Mouse (Mus musculus): ENCODE measurements around the gene Cyp11a1. TPM values are rescaled to one million over a fixed set of nuclear protein-coding genes. Genes with fewer than 3 reads are reported as not detected.

Gene Cyp11a1
- polyA plus RNA-seq, 1 experiment from 2014 or later = 0.51 TPM

DNA sequence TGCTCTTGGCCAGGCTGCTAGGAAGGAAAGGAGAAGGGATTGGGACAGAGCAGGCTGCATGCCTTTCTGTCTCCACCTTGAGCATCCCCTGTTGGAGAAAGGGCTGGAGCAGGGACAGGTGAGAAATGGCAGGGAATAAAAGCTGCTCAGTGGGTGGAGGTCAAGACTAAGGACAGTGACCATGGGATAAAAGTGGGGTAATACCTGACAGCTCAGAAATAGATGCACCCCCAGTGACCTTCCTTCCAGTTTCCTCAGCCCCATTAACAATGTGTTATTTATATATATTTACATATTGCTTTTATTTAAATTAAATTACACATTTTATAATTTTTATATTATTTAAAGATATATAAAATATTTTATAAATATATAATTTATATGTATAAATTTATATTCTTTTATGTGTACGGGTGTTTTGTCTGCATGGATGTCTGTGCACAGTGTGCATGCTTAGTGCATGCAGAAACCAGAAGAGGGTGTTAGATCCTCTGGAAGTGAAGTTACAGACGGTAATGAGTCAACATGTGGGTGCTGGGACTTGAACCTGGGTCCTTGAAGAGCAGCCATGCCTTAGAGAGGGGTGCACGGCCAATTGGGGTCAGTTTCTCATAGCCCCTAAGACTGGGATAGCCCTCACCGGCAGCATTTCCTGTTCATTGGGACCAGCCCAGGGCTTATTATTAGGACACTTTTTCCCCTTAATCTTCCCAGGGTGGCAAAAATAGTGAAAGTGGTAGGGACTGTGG, 42.8 kb upstream of the Cyp11a1 start:
- 88% methylated on average over 4 of the region's 4 CpGs for WGBS
- no peak overlapping the region for H3K4me2 ChIP-seq (ENCODE audit: low read length)
- H3K27me3 ChIP-seq (ENCODE audit: control insufficient read depth, insufficient read depth, low read length) = no peaks in the 10 kb centered on the region
- ATAC-seq (ENCODE audit: low FRiP score, low TSS enrichment) (no peak), DNase-seq (no peak)
- H3K36me3 ChIP-seq (ENCODE audit: control insufficient read depth, insufficient read depth, low read length) = peaks cover 36% of the 10 kb centered on the region
- 0 out of 2 replicates have a peak, but pooled peaks cover 3% of the 10 kb centered on the region for H3K4me1 ChIP-seq (ENCODE audit: control insufficient read depth, insufficient read depth, low read length)
- no peak overlapping the region for H3K9ac ChIP-seq (replicated peaks; ENCODE audit: low read length)
- H3K27ac ChIP-seq (replicated peaks; ENCODE audit: low read depth, low read length) = no peak overlapping the region
- no peaks in the 10 kb centered on the region for H3K9me3 ChIP-seq (ENCODE audit: control insufficient read depth, low read length)
- H3K4me3 ChIP-seq (replicated peaks; ENCODE audit: low read depth, low read length) = no peak overlapping the region

GRCm38 (mm10) chr9:57963998-57964395, 42.2 kb upstream of the Cyp11a1 start:
- Histone ChIP-seq H3K36me3 (ENCODE audit: control insufficient read depth, insufficient read depth, low read length) (peaks cover 34% of the 10 kb centered on the region), H3K4me3 (replicated peaks; ENCODE audit: low read depth, low read length) (no peak overlapping the region), H3K9me3 (ENCODE audit: control insufficient read depth, low read length) (no peaks in the 10 kb centered on the region), H3K4me2 (ENCODE audit: low read length) (no peak overlapping the region), H3K4me1 (ENCODE audit: control insufficient read depth, insufficient read depth, low read length) (0 out of 2 replicates have a peak, but pooled peaks cover 3% of the 10 kb centered on the region), H3K27ac (replicated peaks; ENCODE audit: low read depth, low read length) (no peak overlapping the region), H3K27me3 (ENCODE audit: control insufficient read depth, insufficient read depth, low read length) (no peaks in the 10 kb centered on the region), H3K9ac (replicated peaks; ENCODE audit: low read length) (no peak overlapping the region)
- 61% methylated on average over 5 of the region's 5 CpGs for WGBS
- no peak for ATAC-seq (ENCODE audit: low FRiP score, low TSS enrichment)
- no peak for DNase-seq

DNA sequence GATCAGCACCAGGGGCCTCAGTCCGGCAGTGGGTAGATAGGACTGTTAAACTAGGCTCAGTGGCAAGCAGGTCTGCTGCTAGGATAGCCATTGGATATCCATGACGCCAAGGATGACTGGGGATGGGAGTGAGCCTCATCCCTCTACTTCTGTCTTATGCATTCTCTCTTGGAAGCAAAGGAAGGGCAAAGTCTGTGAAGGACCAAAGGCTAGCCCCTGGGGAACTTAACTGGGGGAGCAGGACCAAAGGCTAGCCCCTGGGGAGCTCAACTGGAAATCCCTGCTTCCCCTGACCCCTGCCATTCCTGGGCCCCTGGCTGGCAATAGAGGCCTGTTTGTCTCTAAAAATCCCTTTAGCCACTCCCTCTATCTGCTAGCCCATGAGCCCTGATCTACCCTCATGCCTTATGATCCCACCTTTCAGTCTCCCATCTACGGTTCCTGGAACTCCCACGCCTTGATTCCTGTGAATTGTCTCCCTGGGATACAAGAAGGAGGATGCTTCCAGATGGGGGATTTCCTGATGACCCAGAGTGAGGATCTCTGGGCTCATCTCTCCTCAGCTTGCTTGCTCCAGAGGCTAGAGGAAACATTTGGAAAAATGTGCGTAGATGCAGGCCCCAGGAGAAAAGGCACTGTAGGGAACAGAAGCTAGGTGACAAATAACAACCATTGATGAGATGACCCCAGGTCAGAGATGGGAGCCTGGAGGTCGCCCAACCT, 41.5 kb upstream of the Cyp11a1 start:
- no peak overlapping the region for H3K27ac ChIP-seq (replicated peaks; ENCODE audit: low read depth, low read length)
- no peak for DNase-seq
- no peak overlapping the region for H3K9ac ChIP-seq (replicated peaks; ENCODE audit: low read length)
- H3K4me2 ChIP-seq (ENCODE audit: low read length) = no peak overlapping the region
- H3K27me3 ChIP-seq (ENCODE audit: control insufficient read depth, insufficient read depth, low read length) = no peaks in the 10 kb centered on the region
- H3K4me3 ChIP-seq (replicated peaks; ENCODE audit: low read depth, low read length) = no peak overlapping the region
- no peak for ATAC-seq (ENCODE audit: low FRiP score, low TSS enrichment)
- H3K4me1 ChIP-seq (ENCODE audit: control insufficient read depth, insufficient read depth, low read length) = 0 out of 2 replicates have a peak, but pooled peaks cover 3% of the 10 kb centered on the region
- H3K36me3 ChIP-seq (ENCODE audit: control insufficient read depth, insufficient read depth, low read length) = peaks cover 29% of the 10 kb centered on the region
- H3K9me3 ChIP-seq (ENCODE audit: control insufficient read depth, low read length) = no peaks in the 10 kb centered on the region
- 64% methylated on average over 6 of the region's 6 CpGs for WGBS

- Histone ChIP-seq H3K27me3 (ENCODE audit: control insufficient read depth, insufficient read depth, low read length) (no peaks in the 10 kb centered on the region), H3K9me3 (ENCODE audit: control insufficient read depth, low read length) (no peaks in the 10 kb centered on the region), H3K9ac (replicated peaks; ENCODE audit: low read length) (no peak overlapping the region), H3K4me3 (replicated peaks; ENCODE audit: low read depth, low read length) (no peak overlapping the region), H3K36me3 (ENCODE audit: control insufficient read depth, insufficient read depth, low read length) (peaks cover 21% of the 10 kb centered on the region), H3K4me2 (ENCODE audit: low read length) (no peak overlapping the region), H3K27ac (replicated peaks; ENCODE audit: low read depth, low read length) (no peak overlapping the region), H3K4me1 (ENCODE audit: control insufficient read depth, insufficient read depth, low read length) (0 out of 2 replicates have a peak, but pooled peaks cover 3% of the 10 kb centered on the region)
- no peak for ATAC-seq (ENCODE audit: low FRiP score, low TSS enrichment)
- 75% methylated on average over 12 of the region's 12 CpGs for WGBS
- DNase-seq = no peak
These were observed 40.7 kb upstream of the Cyp11a1 start for GRCm38 (mm10) chr9:57965281-57966185.

GRCm38 (mm10) chr9:57967237-57967960, 38.8 kb upstream of the Cyp11a1 start:
- 81% methylated on average over 14 of the region's 14 CpGs for WGBS
- no peaks in the 10 kb centered on the region for H3K27me3 ChIP-seq (ENCODE audit: control insufficient read depth, insufficient read depth, low read length)
- ATAC-seq (ENCODE audit: low FRiP score, low TSS enrichment) = no peak
- 0 out of 2 replicates have a peak, but pooled peaks cover 3% of the 10 kb centered on the region for H3K4me1 ChIP-seq (ENCODE audit: control insufficient read depth, insufficient read depth, low read length)
- no peak for DNase-seq
- H3K27ac ChIP-seq (replicated peaks; ENCODE audit: low read depth, low read length) = no peak overlapping the region
- no peak overlapping the region for H3K4me3 ChIP-seq (replicated peaks; ENCODE audit: low read depth, low read length)
- H3K9me3 ChIP-seq (ENCODE audit: control insufficient read depth, low read length) = no peaks in the 10 kb centered on the region
- H3K36me3 ChIP-seq (ENCODE audit: control insufficient read depth, insufficient read depth, low read length) = 0 out of 2 replicates have a peak, but pooled peaks cover 4% of the 10 kb centered on the region
- H3K9ac ChIP-seq (replicated peaks; ENCODE audit: low read length) = no peak overlapping the region
- H3K4me2 ChIP-seq (ENCODE audit: low read length) = no peak overlapping the region

DNA sequence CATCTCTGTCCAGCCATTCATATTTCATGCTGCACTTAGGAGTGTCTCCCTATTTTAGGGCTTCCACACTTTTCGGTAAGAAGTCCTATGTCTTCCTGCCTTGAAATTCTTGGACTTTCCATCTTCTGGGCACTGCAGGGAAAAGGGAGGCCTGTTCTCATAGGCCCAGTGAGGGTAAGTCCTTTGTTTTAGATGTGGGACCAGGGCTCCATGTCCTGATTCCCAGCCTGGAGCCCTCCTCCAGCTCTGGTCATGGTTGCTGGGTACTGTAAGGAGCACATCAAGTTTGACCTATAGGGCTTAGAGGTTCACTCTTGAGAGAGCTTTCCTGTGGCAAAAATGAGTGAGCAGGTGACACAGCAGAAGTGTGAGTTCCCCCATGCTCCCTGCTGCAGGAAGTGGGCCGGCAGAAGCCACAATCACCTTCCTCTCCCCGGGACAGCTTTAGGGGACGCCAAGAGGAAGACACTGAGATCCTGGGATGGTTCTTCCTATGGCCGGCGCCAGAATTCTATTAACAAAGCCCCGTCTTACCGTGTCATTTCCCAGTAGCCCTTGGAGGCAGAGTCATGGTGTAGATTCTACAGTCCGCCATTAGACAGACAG, 37.9 kb upstream of the Cyp11a1 start:
- Histone ChIP-seq H3K36me3 (ENCODE audit: control insufficient read depth, insufficient read depth, low read length) (no peaks in the 10 kb centered on the region), H3K4me3 (replicated peaks; ENCODE audit: low read depth, low read length) (no peak overlapping the region), H3K27ac (replicated peaks; ENCODE audit: low read depth, low read length) (no peak overlapping the region), H3K27me3 (ENCODE audit: control insufficient read depth, insufficient read depth, low read length) (no peaks in the 10 kb centered on the region), H3K9ac (replicated peaks; ENCODE audit: low read length) (no peak overlapping the region), H3K4me1 (ENCODE audit: control insufficient read depth, insufficient read depth, low read length) (0 out of 2 replicates have a peak, but pooled peaks cover 3% of the 10 kb centered on the region), H3K9me3 (ENCODE audit: control insufficient read depth, low read length) (no peaks in the 10 kb centered on the region), H3K4me2 (ENCODE audit: low read length) (no peak overlapping the region)
- no peak for DNase-seq
- 91% methylated on average over 9 of the region's 9 CpGs for WGBS
- no peak for ATAC-seq (ENCODE audit: low FRiP score, low TSS enrichment)

DNA sequence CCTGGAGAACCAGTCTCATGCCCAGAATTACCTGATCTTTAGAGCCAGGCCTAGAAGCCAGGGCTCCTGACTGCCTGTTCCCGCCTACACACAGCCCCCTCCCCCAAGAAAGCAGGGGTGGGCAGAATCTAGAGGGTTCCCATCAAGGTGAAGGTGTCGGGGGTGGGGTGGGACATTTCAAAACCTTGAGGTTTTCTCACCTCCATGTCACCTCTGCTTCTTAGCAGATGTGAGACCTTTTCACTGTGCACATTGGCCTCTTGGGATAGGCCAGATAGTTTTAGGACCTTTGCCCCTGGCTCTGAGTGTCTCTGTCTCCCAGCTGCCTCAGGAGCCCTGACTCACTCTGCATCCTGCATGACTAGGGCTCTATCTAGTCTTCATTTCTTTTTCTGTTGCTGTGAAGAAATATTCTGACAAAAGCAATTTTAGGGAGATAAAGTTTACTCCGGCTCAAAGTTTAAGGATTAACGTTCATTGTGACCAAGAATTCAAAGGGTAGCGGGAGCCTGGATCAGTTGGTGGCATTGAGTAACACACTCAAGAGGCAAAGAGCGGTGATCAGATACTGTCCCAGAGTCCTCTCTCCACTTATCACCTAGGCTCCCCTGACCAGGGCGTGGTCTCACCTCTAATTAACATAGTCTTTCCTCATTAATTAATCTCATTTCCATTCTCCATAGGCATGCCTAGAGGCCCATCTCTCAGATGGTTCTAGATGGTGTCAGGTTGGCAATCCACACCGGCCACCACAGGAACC, 37.2 kb upstream of the Cyp11a1 start:
- Histone ChIP-seq H3K4me2 (ENCODE audit: low read length) (no peak overlapping the region), H3K9ac (replicated peaks; ENCODE audit: low read length) (no peak overlapping the region), H3K36me3 (ENCODE audit: control insufficient read depth, insufficient read depth, low read length) (no peaks in the 10 kb centered on the region), H3K4me1 (ENCODE audit: control insufficient read depth, insufficient read depth, low read length) (0 out of 2 replicates have a peak, but pooled peaks cover 3% of the 10 kb centered on the region), H3K9me3 (ENCODE audit: control insufficient read depth, low read length) (no peaks in the 10 kb centered on the region), H3K27me3 (ENCODE audit: control insufficient read depth, insufficient read depth, low read length) (no peaks in the 10 kb centered on the region), H3K4me3 (replicated peaks; ENCODE audit: low read depth, low read length) (no peak overlapping the region), H3K27ac (replicated peaks; ENCODE audit: low read depth, low read length) (no peak overlapping the region)
- ATAC-seq (ENCODE audit: low FRiP score, low TSS enrichment) (no peak), DNase-seq (no peak)
- 91% methylated on average over 8 of the region's 8 CpGs for WGBS

Measured in midbrain, embryonic 14.5 days (tissue).